Mouse (Mus musculus) WW6 (cell line): ENCODE results near the gene Sdhd.
"Not testable (repeated sequence)": the region's sequence is repeated elsewhere in the genome, so short reads cannot be mapped to it uniquely, and the experiment has no call there.

ENCODE experiments used
- DNase-seq: peaks from one replicate; pipeline ENCODE4 v3.0.0-alpha.2; 2013; ENCODE audit warnings: low read depth, low spot score

Gene Sdhd

GRCm38 (mm10) chr9:50603189-50603997 lies at the start of gene Sdhd, which contains the start of gene Timm8b:
Sdhd (minus strand) TSS chr9:50603812.
Timm8b (plus strand) TSS chr9:50603910.
- DNase-seq = peak; percentile 91

GRCm38 (mm10) chr9:50650503-50650902 lies 46.9 kb upstream of the Sdhd start:
- no peak for DNase-seq

- no peak for DNase-seq
Observed at GRCm38 (mm10) chr9:50646826-50647370, 43.3 kb upstream of the Sdhd start.

- no peak for DNase-seq
Observed at GRCm38 (mm10) chr9:50634270-50634669, 30.7 kb upstream of the Sdhd start.

- DNase-seq = no peak
Observed at GRCm38 (mm10) chr9:50633059-50633458, 29.4 kb upstream of the Sdhd start.

- no peak for DNase-seq
Observed at GRCm38 (mm10) chr9:50632016-50632688, 28.5 kb upstream of the Sdhd start.

- DNase-seq = not testable (repeated sequence)
Observed at GRCm38 (mm10) chr9:50630903-50631302, 27.3 kb upstream of the Sdhd start.

- DNase-seq = no peak
Observed at GRCm38 (mm10) chr9:50617794-50618330, 14.2 kb upstream of the Sdhd start.

GRCm38 (mm10) chr9:50616766-50617603 lies 13.4 kb upstream of the Sdhd start, which contains the start of the genes Pih1d2 and Nkapd1:
Pih1d2 (plus strand) TSS chr9:50617321.
Nkapd1 (minus strand) TSS chr9:50617464.
- DNase-seq = peak; percentile 76

- no peak for DNase-seq
Observed at GRCm38 (mm10) chr9:50616161-50616560, 12.5 kb upstream of the Sdhd start.

- DNase-seq = no peak
Observed at GRCm38 (mm10) chr9:50612115-50612514, 8.5 kb upstream of the Sdhd start.

- DNase-seq = no peak
Observed at GRCm38 (mm10) chr9:50604338-50604737, 726 bp upstream of the Sdhd start.

- DNase-seq = no peak
Observed at GRCm38 (mm10) chr9:50603998-50604324, 349 bp upstream of the Sdhd start.

GRCm38 (mm10) chr9:50602055-50602845 lies 1.4 kb downstream of the Sdhd start:
- DNase-seq = no peak

GRCm38 (mm10) chr9:50601536-50601935 lies 2.1 kb downstream of the Sdhd start:
- no peak for DNase-seq

GRCm38 (mm10) chr9:50596973-50597372 lies 6.6 kb downstream of the Sdhd start:
- no peak for DNase-seq

GRCm38 (mm10) chr9:50594794-50595417 lies 8.7 kb downstream of the Sdhd start:
- no peak for DNase-seq

- no peak for DNase-seq
Observed at GRCm38 (mm10) chr9:50593544-50593943, 10.1 kb downstream of the Sdhd start.

- DNase-seq = no peak
Observed at GRCm38 (mm10) chr9:50592955-50593354, 10.7 kb downstream of the Sdhd start.

GRCm38 (mm10) chr9:50590856-50591518 lies 12.6 kb downstream of the Sdhd start:
- DNase-seq = no peak
